Mouse (Mus musculus) kidney, embryonic 15.5 days (tissue): ENCODE data around the gene Sephs2. TPM values are rescaled to one million over a fixed set of nuclear protein-coding genes. Genes with fewer than 3 reads are reported as not detected.
"Not testable (repeated sequence)": the region's sequence is repeated elsewhere in the genome, so short reads cannot be mapped to it uniquely, and the experiment has no call there.

Source experiments
- ATAC-seq: fragments of 200-750 bp; cut with Nextera tagmentation; replicated peaks from 2 replicates; pipeline ENCODE4 v1.8.0; 2017; ENCODE audit warnings: moderate TSS enrichment; ENCODE audit not compliant: low FRiP score
- H3K27ac ChIP-seq: fragments of 300-500 bp; sonication (generic); 2 replicates; pipeline ENCODE4 v1.5.1; 2015; ENCODE audit warnings: mild to moderate bottlenecking, inconsistent platforms
- H3K27me3 ChIP-seq: fragments of 300-500 bp; sonication (generic); 2 replicates; pipeline ENCODE4 v1.6.1; 2015; ENCODE audit warnings: inconsistent platforms
- H3K36me3 ChIP-seq: fragments of 300-500 bp; sonication (generic); 2 replicates; pipeline ENCODE4 v1.6.1; 2015; ENCODE audit warnings: inconsistent platforms
- H3K4me1 ChIP-seq: fragments of 300-500 bp; sonication (generic); 2 replicates; pipeline ENCODE4 v1.6.1; 2015; ENCODE audit warnings: inconsistent platforms
- H3K4me2 ChIP-seq: fragments of 300-500 bp; sonication (generic); 2 replicates; pipeline ENCODE4 v1.6.1; 2015; ENCODE audit warnings: moderate library complexity, mild to moderate bottlenecking, inconsistent platforms
- H3K4me3 ChIP-seq: fragments of 300-500 bp; sonication (generic); replicated peaks from 2 replicates; pipeline ENCODE4 v1.5.1; 2015; ENCODE audit warnings: mild to moderate bottlenecking, inconsistent platforms
- H3K9ac ChIP-seq: fragments of 300-500 bp; sonication (generic); 2 replicates; pipeline ENCODE4 v1.6.1; 2015; ENCODE audit warnings: mild to moderate bottlenecking, inconsistent platforms
- H3K9me3 ChIP-seq: fragments of 300-500 bp; sonication (generic); replicated peaks from 2 replicates; pipeline ENCODE4 v1.6.1; 2016; ENCODE audit warnings: inconsistent platforms
- WGBS: fragments of 180-500 bp; shearing (Covaris S2); methylation state at CpG from one replicate; pipeline ENCODE4 v1.1.7; 2015; ENCODE audit warnings: mixed read lengths; 5-methylcytosine and 5-hydroxymethylcytosine counted together
- polyA plus RNA-seq: library from polyadenylated mRNA; unstranded; fragments of >200 nt; fragmentation: Nextera tagmentation; extraction: Ambion mirVana; gene quantifications from 2 replicates; pipeline ENCODE4 v1.2.1, GENCODE M21; 2015

Gene Sephs2
- polyA plus RNA-seq, 1 experiment from 2014 or later = 112 TPM

- Histone ChIP-seq H3K36me3 (peaks cover 7% of the 10 kb centered on the region), H3K4me2 (no peak overlapping the region), H3K27me3 (no peaks in the 10 kb centered on the region), H3K9me3 (no peaks in the 10 kb centered on the region), H3K4me1 (peaks cover 22% of the 10 kb centered on the region), H3K4me3 (no peak overlapping the region), H3K27ac (no peak overlapping the region), H3K9ac (no peak overlapping the region)
- no peak for ATAC-seq
- WGBS = 92% methylated on average over 3 of the region's 3 CpGs
Observed at GRCm38 (mm10) chr7:127263526-127263925, 10.3 kb downstream of the Sephs2 start.

- Histone ChIP-seq H3K9ac (no peak overlapping the region), H3K4me1 (peaks cover 22% of the 10 kb centered on the region), H3K27ac (no peak overlapping the region), H3K4me3 (no peak overlapping the region), H3K4me2 (no peak overlapping the region), H3K9me3 (no peaks in the 10 kb centered on the region), H3K36me3 (peaks cover 12% of the 10 kb centered on the region), H3K27me3 (no peaks in the 10 kb centered on the region)
- WGBS = 81% methylated on average over 10 of the region's 10 CpGs
- ATAC-seq = no peak
Observed at GRCm38 (mm10) chr7:127262218-127262961, 11.5 kb downstream of the Sephs2 start.

GRCm38 (mm10) chr7:127260309-127261111 lies 13.3 kb downstream of the Sephs2 start, which contains the start of gene Dctpp1:
Gene Dctpp1 (minus strand): TSS chr7:127260709.
- H3K4me2 ChIP-seq = peak within 1 kb of the TSS; percentile 81
- H3K4me3 ChIP-seq = peak within 1 kb of the TSS; percentile 71
- H3K4me1 ChIP-seq = peaks cover 22% of the 10 kb centered on the region
- peaks cover 30% of the 10 kb centered on the region for H3K36me3 ChIP-seq
- H3K9me3 ChIP-seq = no peaks in the 10 kb centered on the region
- H3K27ac ChIP-seq = peak within 1 kb of the TSS; percentile 48; the same call in 1 of the 2 replicates
- peak; percentile 97 for ATAC-seq
- peak within 1 kb of the TSS; percentile 71 for H3K9ac ChIP-seq
- H3K27me3 ChIP-seq = no peaks in the 10 kb centered on the region
- WGBS = under 1% methylated on average over 50 of the region's 50 CpGs

- Histone ChIP-seq H3K27ac (no peak overlapping the region), H3K4me3 (peak overlapping the region; percentile 71), H3K4me1 (peaks cover 34% of the 10 kb centered on the region), H3K4me2 (peak overlapping the region; percentile 81), H3K36me3 (peaks cover 31% of the 10 kb centered on the region), H3K27me3 (no peaks in the 10 kb centered on the region), H3K9ac (peak overlapping the region; percentile 71; the same call in 1 of the 2 replicates), H3K9me3 (no peaks in the 10 kb centered on the region)
- ATAC-seq = no peak
- WGBS = 72% methylated on average over 8 of the region's 8 CpGs
Observed at GRCm38 (mm10) chr7:127259186-127259905, 14.5 kb downstream of the Sephs2 start.

- Histone ChIP-seq H3K4me2 (no peak overlapping the region), H3K9me3 (no peaks in the 10 kb centered on the region), H3K27me3 (no peaks in the 10 kb centered on the region), H3K4me3 (no peak overlapping the region), H3K4me1 (peaks cover 40% of the 10 kb centered on the region), H3K9ac (no peak overlapping the region), H3K27ac (no peak overlapping the region), H3K36me3 (peaks cover 39% of the 10 kb centered on the region)
- no peak for ATAC-seq
- 91% methylated on average over 5 of the region's 5 CpGs for WGBS
Observed at GRCm38 (mm10) chr7:127256518-127256917, 17.3 kb downstream of the Sephs2 start.

GRCm38 (mm10) chr7:127255965-127256364 lies 17.9 kb downstream of the Sephs2 start:
- Histone ChIP-seq H3K9me3 (no peaks in the 10 kb centered on the region), H3K9ac (no peak overlapping the region), H3K36me3 (peaks cover 42% of the 10 kb centered on the region), H3K4me1 (peaks cover 37% of the 10 kb centered on the region), H3K4me2 (no peak overlapping the region), H3K27ac (no peak overlapping the region), H3K4me3 (no peak overlapping the region), H3K27me3 (no peaks in the 10 kb centered on the region)
- ATAC-seq = no peak
- 91% methylated on average over 2 of the region's 2 CpGs for WGBS

- 13% methylated on average over 4 of the region's 4 CpGs for WGBS
- no peaks in the 10 kb centered on the region for H3K9me3 ChIP-seq
Observed at GRCm38 (mm10) chr7:127255008-127255407, 18.8 kb downstream of the Sephs2 start.

GRCm38 (mm10) chr7:127253821-127254769 lies 19.8 kb downstream of the Sephs2 start:
- H3K9me3 ChIP-seq = no peaks in the 10 kb centered on the region
- no peaks in the 10 kb centered on the region for H3K27me3 ChIP-seq
- H3K27ac ChIP-seq = peak overlapping the region; percentile 96
- H3K4me2 ChIP-seq = peak overlapping the region; percentile 96
- peak; percentile 96 for ATAC-seq
- peaks cover 26% of the 10 kb centered on the region for H3K4me1 ChIP-seq
- peak overlapping the region; percentile 60 for H3K4me3 ChIP-seq
- peaks cover 55% of the 10 kb centered on the region for H3K36me3 ChIP-seq
- WGBS = under 1% methylated on average over 135 of the region's 136 CpGs
- peak overlapping the region; percentile 72 for H3K9ac ChIP-seq

More at GRCm38 (mm10) chr7:127255008-127255407, 18.8 kb downstream of the Sephs2 start:
- Histone ChIP-seq H3K4me3 (peak overlapping the region; percentile 60), H3K27me3 (no peaks in the 10 kb centered on the region), H3K9ac (peak overlapping the region; percentile 72), H3K4me1 (peaks cover 33% of the 10 kb centered on the region), H3K36me3 (peaks cover 47% of the 10 kb centered on the region), H3K4me2 (peak overlapping the region; percentile 96), H3K27ac (peak overlapping the region; percentile 96)
- no peak for ATAC-seq

GRCm38 (mm10) chr7:127253341-127253740 lies 20.5 kb downstream of the Sephs2 start:
- Histone ChIP-seq H3K27me3 (no peaks in the 10 kb centered on the region), H3K9ac (peak overlapping the region; percentile 66), H3K4me2 (peak overlapping the region; percentile 96), H3K4me1 (peaks cover 20% of the 10 kb centered on the region), H3K27ac (peak overlapping the region; percentile 96), H3K36me3 (peaks cover 58% of the 10 kb centered on the region), H3K4me3 (peak overlapping the region; percentile 60), H3K9me3 (no peaks in the 10 kb centered on the region)
- WGBS = 75% methylated on average over 6 of the region's 6 CpGs
- no peak for ATAC-seq

- Histone ChIP-seq H3K4me1 (peaks cover 20% of the 10 kb centered on the region), H3K4me2 (no peak overlapping the region), H3K36me3 (peaks cover 58% of the 10 kb centered on the region), H3K4me3 (no peak overlapping the region), H3K9me3 (no peaks in the 10 kb centered on the region), H3K9ac (no peak overlapping the region), H3K27me3 (no peaks in the 10 kb centered on the region), H3K27ac (no peak overlapping the region)
- 92% methylated on average over 2 of the region's 2 CpGs for WGBS
- no peak for ATAC-seq
Observed at GRCm38 (mm10) chr7:127252414-127252813, 21.4 kb downstream of the Sephs2 start.

GRCm38 (mm10) chr7:127250511-127250910 lies 23.3 kb downstream of the Sephs2 start:
- H3K27ac ChIP-seq, H3K9ac ChIP-seq, H3K4me3 ChIP-seq, ATAC-seq, H3K4me2 ChIP-seq, H3K27me3 ChIP-seq, H3K9me3 ChIP-seq: not testable (repeated sequence)
- Histone ChIP-seq H3K4me1 (peaks cover 38% of the 10 kb centered on the region), H3K36me3 (peaks cover 56% of the 10 kb centered on the region)
- WGBS = 88% methylated on average over 8 of the region's 8 CpGs
